Mouse (Mus musculus) CH12.LX (cell line): Measurements from ENCODE around the gene Map2k6. TPM values are rescaled to one million over a fixed set of nuclear protein-coding genes. Genes with fewer than 3 reads are reported as not detected.
A peak's percentile ranks its signal among the peaks of the same experiment; 100 is the strongest.

Experiments
- DNase-seq: peaks from one replicate; pipeline ENCODE4 v3.0.0-alpha.2; 2013; ENCODE audit errors: extremely low read depth
- H3K27ac ChIP-seq: 2 replicates; pipeline ENCODE4 v1.5.1; 2012; ENCODE audit warnings: low read depth, mild to moderate bottlenecking, control low read depth, moderate library complexity; ENCODE audit not compliant: insufficient read depth
- H3K27me3 ChIP-seq: replicated peaks from 2 replicates; pipeline ENCODE3; 2012; ENCODE audit warnings: inconsistent platforms
- H3K36me3 ChIP-seq, 2 experiments: replicated peaks in 1 of 2; 2 replicates each; pipeline versions ENCODE3 to v1.6.1; 2012; ENCODE audit warnings: inconsistent platforms in 1 of 2, low read length in 1 of 2, mild to moderate bottlenecking in 1 of 2, mixed read lengths in 1 of 2, moderate library complexity in 1 of 2; ENCODE audit not compliant: control insufficient read depth in 1 of 2, insufficient read depth in 1 of 2
- H3K4me1 ChIP-seq, 2 experiments: 2 replicates each; pipeline ENCODE4 v1.6.1; 2012; ENCODE audit warnings: inconsistent platforms in 1 of 2, moderate library complexity in 1 of 2; ENCODE audit not compliant: insufficient read depth in 2 of 2, control insufficient read depth in 1 of 2
- H3K4me2 ChIP-seq: 2 replicates; pipeline ENCODE4 v1.6.1; 2012; ENCODE audit warnings: low read depth, mild to moderate bottlenecking, control low read depth; ENCODE audit not compliant: poor library complexity, insufficient read depth, severe bottlenecking
- H3K4me3 ChIP-seq, 3 experiments: fragments of 150-350 bp in 1 of 3; sonication (generic) in 1 of 3; replicated peaks in 1 of 3; 2 replicates each; pipeline versions ENCODE3 to v1.5.1; 2011 to 2012; ENCODE audit warnings: low read depth in 2 of 3, low read length in 2 of 3, mild to moderate bottlenecking in 2 of 3, moderate library complexity in 2 of 3, control low read depth in 1 of 3, improper control_type of control experiment in 1 of 3, inconsistent platforms in 1 of 3, mixed read lengths in 1 of 3; ENCODE audit not compliant: poor library complexity in 1 of 3
- H3K79me2 ChIP-seq: replicated peaks from 2 replicates; pipeline ENCODE4 v1.6.1; 2012; ENCODE audit warnings: mild to moderate bottlenecking, moderate library complexity; ENCODE audit not compliant: control insufficient read depth, poor library complexity, insufficient read depth, severe bottlenecking; ENCODE audit errors: extremely low read depth
- H3K9ac ChIP-seq: 2 replicates; pipeline ENCODE4 v1.6.1; 2012; ENCODE audit warnings: low read depth, mild to moderate bottlenecking, control low read depth, moderate library complexity; ENCODE audit not compliant: insufficient read depth
- H3K9me3 ChIP-seq: replicated peaks from 2 replicates; pipeline ENCODE3; 2012; ENCODE audit warnings: low read length, inconsistent platforms, mixed read lengths
- CHD1 ChIP-seq: IDR thresholded peaks from 2 replicates; pipeline ENCODE4 v1.6.1; 2012; ENCODE audit warnings: low read depth, low read length, improper control_type of control experiment, inconsistent platforms
- CTCF ChIP-seq, 2 experiments: IDR thresholded peaks in 1 of 2; conservative IDR thresholded peaks in 1 of 2; 2 replicates each; pipeline ENCODE4 v1.5.1; 2011 to 2012; ENCODE audit warnings: low read depth in 2 of 2, low read length in 2 of 2, improper control_type of control experiment in 1 of 2, inconsistent platforms in 1 of 2, mild to moderate bottlenecking in 1 of 2, moderate library complexity in 1 of 2
- ELF1 ChIP-seq: IDR thresholded peaks from 2 replicates; pipeline ENCODE4 v1.6.1; 2014; ENCODE audit warnings: low read depth, mild to moderate bottlenecking, inconsistent platforms, low read length, improper control_type of control experiment
- EP300 ChIP-seq: IDR thresholded peaks from 2 replicates; pipeline ENCODE4 v1.6.1; 2011; ENCODE audit warnings: low read length, improper control_type of control experiment
- ETS1 ChIP-seq: conservative IDR thresholded peaks from 2 replicates; pipeline ENCODE4 v1.6.1; 2012; ENCODE audit warnings: low read depth, mild to moderate bottlenecking, inconsistent platforms, low read length, improper control_type of control experiment, moderate library complexity
- GABPA ChIP-seq: IDR thresholded peaks from 2 replicates; pipeline ENCODE4 v1.6.1; 2012; ENCODE audit warnings: low read depth, low read length, improper control_type of control experiment, inconsistent platforms; ENCODE audit not compliant: insufficient replicate concordance
- JUND ChIP-seq: conservative IDR thresholded peaks from 2 replicates; pipeline ENCODE4 v1.6.1; 2011; ENCODE audit warnings: low read depth, low read length, improper control_type of control experiment
- MAX ChIP-seq: IDR thresholded peaks from 2 replicates; pipeline ENCODE4 v1.6.1; 2011; ENCODE audit warnings: low read length, improper control_type of control experiment
- MEF2A ChIP-seq: IDR thresholded peaks from 2 replicates; pipeline ENCODE4 v1.6.1; 2014; ENCODE audit warnings: low read depth, mild to moderate bottlenecking, inconsistent platforms, low read length, improper control_type of control experiment, borderline replicate concordance
- MXI1 ChIP-seq: IDR thresholded peaks from 2 replicates; pipeline ENCODE4 v1.6.1; 2011; ENCODE audit warnings: mild to moderate bottlenecking, low read depth, low read length, improper control_type of control experiment
- MYC ChIP-seq: IDR thresholded peaks from 2 replicates; pipeline ENCODE4 v1.6.1; 2011; ENCODE audit warnings: low read depth, mild to moderate bottlenecking, improper control_type of control experiment, low read length
- PAX5 ChIP-seq: IDR thresholded peaks from 2 replicates; pipeline ENCODE4 v1.6.1; 2012; ENCODE audit warnings: low read length, inconsistent platforms, mixed read lengths
- RAD21 ChIP-seq: IDR thresholded peaks from 2 replicates; pipeline ENCODE4 v1.6.1; 2011; ENCODE audit warnings: low read depth, mild to moderate bottlenecking, low read length, improper control_type of control experiment, moderate library complexity
- SMC3 ChIP-seq: IDR thresholded peaks from 2 replicates; pipeline ENCODE4 v1.6.1; 2011; ENCODE audit warnings: low read depth, low read length, improper control_type of control experiment
- TCF12 ChIP-seq: IDR thresholded peaks from 2 replicates; pipeline ENCODE4 v1.6.1; 2014; ENCODE audit warnings: low read depth, mild to moderate bottlenecking, inconsistent platforms, low read length, improper control_type of control experiment
- USF1 ChIP-seq: IDR thresholded peaks from 2 replicates; pipeline ENCODE4 v1.6.1; 2014; ENCODE audit warnings: low read depth, mild to moderate bottlenecking, inconsistent platforms, low read length, improper control_type of control experiment
- ZC3H11A ChIP-seq: IDR thresholded peaks from 2 replicates; pipeline ENCODE4 v1.6.1; 2012; ENCODE audit warnings: low read depth, mild to moderate bottlenecking, inconsistent platforms, low read length, improper control_type of control experiment
- ZKSCAN1 ChIP-seq: IDR thresholded peaks from 2 replicates; pipeline ENCODE4 v1.6.1; 2012; ENCODE audit warnings: low read depth, inconsistent platforms, low read length, improper control_type of control experiment, borderline replicate concordance
- ZMIZ1 ChIP-seq: IDR thresholded peaks from 2 replicates; pipeline ENCODE4 v1.6.1; 2012; ENCODE audit warnings: low read depth, mild to moderate bottlenecking, inconsistent platforms, low read length, improper control_type of control experiment
- dilution Hi-C: fragments of 300-500 bp; cut with MboI; formaldehyde crosslinking; loops from 2 replicates; pipeline ENCODE4 v1.14.3; 2020; ENCODE audit warnings: low sequenced_read_pairs; ENCODE audit not compliant: extremely low pct_unique_long_range_greater_than_20kb, extremely low pct_ligation_motif_present
- in situ Hi-C: fragments of 300-500 bp; cut with MboI; formaldehyde crosslinking; loops from 3 replicates; pipeline ENCODE4 v1.14.3; 2019; ENCODE audit warnings: low sequenced_read_pairs, low pct_ligation_motif_present, low pct_unique_long_range_greater_than_20kb, mixed read lengths
- polyA plus RNA-seq: library from polyadenylated mRNA; unstranded; fragments of >175 nt; gene quantifications from 2 replicates; pipeline ENCODE4 v1.2.1, GENCODE M21; 2012; ENCODE audit warnings: low read depth; ENCODE audit not compliant: insufficient read length
- total RNA-seq, 2 experiments: library from RNA; depleted of rRNA; stranded (reverse); fragments of 300-350 nt in 1 of 2; fragments of >200 nt in 1 of 2; gene quantifications; 2 replicates each; pipeline ENCODE4 v1.2.3; 2012 to 2014

Gene Map2k6
- total and polyA plus RNA-seq, 3 experiments: 16.8 to 21.9 (median 18.0) TPM

DNA sequence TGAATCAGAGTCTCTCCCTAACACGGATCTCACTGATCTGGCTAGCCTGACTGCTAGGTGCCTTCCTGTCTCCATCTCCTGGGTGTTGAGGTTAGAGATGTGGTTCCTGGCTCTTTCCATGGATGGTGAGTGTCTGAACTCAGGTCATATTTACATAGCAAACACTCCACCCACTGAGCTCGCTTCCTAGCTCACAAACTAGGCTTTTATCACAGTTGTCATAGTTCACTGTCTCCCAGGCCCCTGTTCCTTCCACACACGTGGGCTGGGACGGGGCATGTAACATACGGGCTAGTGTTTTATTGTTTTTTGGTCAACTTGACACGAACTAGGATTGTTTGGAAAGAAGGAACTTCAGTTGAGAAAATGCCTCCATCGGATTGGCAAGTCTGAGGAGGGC is 52.7 kb downstream of the Map2k6 start:
- in situ Hi-C loops (no loop called here), dilution Hi-C loops (no loop called here)
- H3K9me3 ChIP-seq: no peaks in the 10 kb centered on the region

DNA sequence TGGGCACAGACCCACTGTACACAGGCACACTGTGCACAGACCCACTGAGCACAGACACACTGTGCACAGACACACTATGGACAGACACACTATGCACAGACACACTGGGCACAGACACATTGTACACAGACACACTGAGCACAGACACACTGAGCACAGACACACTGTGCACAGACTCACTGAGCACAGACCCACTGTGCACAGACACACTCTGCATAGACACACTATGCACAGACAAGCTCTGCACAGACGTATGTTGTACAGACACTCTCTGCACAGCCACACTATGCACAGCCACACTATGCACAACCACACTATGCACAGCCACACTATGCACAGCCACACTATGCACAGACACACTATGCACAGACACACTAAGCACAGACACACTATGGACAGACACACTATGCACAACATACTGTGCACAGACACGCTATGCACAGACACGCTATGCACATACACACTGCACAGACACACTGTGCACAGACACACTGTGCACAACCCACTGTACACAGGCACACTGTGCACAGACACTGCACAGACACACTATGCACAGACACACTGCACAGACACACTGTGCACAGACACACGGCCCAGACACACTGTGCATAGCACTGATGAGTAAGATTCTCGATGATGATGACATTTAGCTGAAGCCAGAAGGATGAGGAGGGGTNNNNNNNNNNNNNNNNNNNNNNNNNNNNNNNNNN is 54.7 kb downstream of the Map2k6 start:
- Histone ChIP-seq H3K9me3 (no peaks in the 10 kb centered on the region), H3K4me2 (no peak overlapping the region), H3K9ac (no peak overlapping the region), H3K4me3 (peak overlapping the region in 1 of 3 experiments; percentile 17), H3K27ac (0 out of 2 replicates have a peak overlapping the region, but pooled peaks have one; percentile 1), H3K79me2 (no peaks in the 10 kb centered on the region), H3K4me1 (peaks cover 23 to 30% of the 10 kb centered on the region in 2 experiments), H3K36me3 (peaks cover 0 to 10% of the 10 kb centered on the region in 2 experiments), H3K27me3 (no peaks in the 10 kb centered on the region)
- dilution Hi-C loops: no loop called here
- in situ Hi-C loops: no loop called here
- no peak for DNase-seq
- no peak for TF ChIP-seq SMC3
- TF ChIP-seq ZKSCAN1: peak; percentile 75
- TF ChIP-seq ZC3H11A: no peak
- no peak for TF ChIP-seq MYC
- TF ChIP-seq ETS1: no peak

More for the DNA sequence above, 52.7 kb downstream of the Map2k6 start:
- Histone ChIP-seq H3K4me3 (no peak overlapping the region), H3K79me2 (no peaks in the 10 kb centered on the region), H3K9ac (no peak overlapping the region), H3K36me3 (peaks cover 0 to 10% of the 10 kb centered on the region in 2 experiments), H3K27ac (no peak overlapping the region), H3K27me3 (no peaks in the 10 kb centered on the region), H3K4me2 (no peak overlapping the region), H3K4me1 (peaks cover 26 to 46% of the 10 kb centered on the region in 2 experiments)
- TF ChIP-seq GABPA (no peak), SMC3 (no peak), CTCF (conservative IDR thresholded peaks at IDR 0.05 in 1 of 2, IDR thresholded peaks at IDR 0.05 in 1 of 2; ENCODE audit: low read depth in 2 of 2, low read length in 2 of 2) (no peak), TCF12 (no peak), MYC (no peak), USF1 (no peak), ZKSCAN1 (no peak), ELF1 (no peak), MAX (no peak), PAX5 (no peak), ZMIZ1 (no peak), RAD21 (no peak), EP300 (no peak), MEF2A (no peak), JUND (no peak), MXI1 (no peak), CHD1 (no peak)
- DNase-seq: no peak
